Mouse (Mus musculus) activated CD4-positive, CD25-positive, alpha-beta regulatory T cell, adult 4 months (primary cell): ENCODE data around the gene Sumf1. TPM values are rescaled to one million over a fixed set of nuclear protein-coding genes. Genes with fewer than 3 reads are reported as not detected.

ENCODE experiments used
- ATAC-seq: one replicate; pipeline ENCODE4 v1.8.0; 2017
- polyA plus RNA-seq, 2 experiments: library from polyadenylated mRNA; unstranded; fragments of 100-300 nt; shearing (Covaris generic); gene quantifications; one replicate each; pipeline ENCODE4 v1.2.1; 2017

Sumf1 gene
- polyA plus RNA-seq, 2 experiments from 2014 or later: 6.3 to 7.6 TPM

GRCm38 (mm10) chr6:108206914-108207566 is 21.7 kb upstream of the Sumf1 start:
- ATAC-seq: no peak

- no peak for ATAC-seq
Measured at GRCm38 (mm10) chr6:108206145-108206544, 20.8 kb upstream of the Sumf1 start.

GRCm38 (mm10) chr6:108204322-108204721 is 18.9 kb upstream of the Sumf1 start:
- ATAC-seq: no peak

- ATAC-seq: no peak
Measured at GRCm38 (mm10) chr6:108198286-108198685, 12.9 kb upstream of the Sumf1 start.

- no peak for ATAC-seq
Measured at GRCm38 (mm10) chr6:108197117-108197516, 11.7 kb upstream of the Sumf1 start.

GRCm38 (mm10) chr6:108196665-108197064 is 11.3 kb upstream of the Sumf1 start:
- no peak for ATAC-seq

GRCm38 (mm10) chr6:108192632-108193031 is 7.2 kb upstream of the Sumf1 start:
- no peak for ATAC-seq

- no peak for ATAC-seq
Measured at GRCm38 (mm10) chr6:108190690-108191089, 5.3 kb upstream of the Sumf1 start.

- no peak for ATAC-seq
Measured at GRCm38 (mm10) chr6:108185685-108186009, 265 bp upstream of the Sumf1 start.

- ATAC-seq: no peak
Measured at GRCm38 (mm10) chr6:108179087-108179486, 6.3 kb downstream of the Sumf1 start.

- ATAC-seq: no peak
Measured at GRCm38 (mm10) chr6:108174181-108174580, 11.2 kb downstream of the Sumf1 start.

- no peak for ATAC-seq
Measured at GRCm38 (mm10) chr6:108172219-108172618, 13.2 kb downstream of the Sumf1 start.

GRCm38 (mm10) chr6:108169466-108169865 is 15.9 kb downstream of the Sumf1 start:
- ATAC-seq: peak; percentile 14

GRCm38 (mm10) chr6:108168723-108169122 is 16.7 kb downstream of the Sumf1 start:
- ATAC-seq: peak; percentile 30

- peak; percentile 17 for ATAC-seq
Measured at GRCm38 (mm10) chr6:108167946-108168680, 17.3 kb downstream of the Sumf1 start.

GRCm38 (mm10) chr6:108165598-108165997 is 19.8 kb downstream of the Sumf1 start:
- ATAC-seq: no peak

GRCm38 (mm10) chr6:108164935-108165334 is 20.4 kb downstream of the Sumf1 start:
- ATAC-seq: peak; percentile 84

- ATAC-seq: no peak
Measured at GRCm38 (mm10) chr6:108160608-108161007, 24.8 kb downstream of the Sumf1 start.

GRCm38 (mm10) chr6:108156881-108157280 is 28.5 kb downstream of the Sumf1 start:
- ATAC-seq: no peak

GRCm38 (mm10) chr6:108154243-108154642 is 31.1 kb downstream of the Sumf1 start:
- ATAC-seq: no peak

GRCm38 (mm10) chr6:108152661-108153269 is 32.6 kb downstream of the Sumf1 start:
- ATAC-seq: no peak

GRCm38 (mm10) chr6:108152081-108152480 is 33.3 kb downstream of the Sumf1 start:
- ATAC-seq: no peak

GRCm38 (mm10) chr6:108149235-108149634 is 36.1 kb downstream of the Sumf1 start:
- no peak for ATAC-seq

- ATAC-seq: no peak
Measured at GRCm38 (mm10) chr6:108148435-108148834, 36.9 kb downstream of the Sumf1 start.
